Mouse (Mus musculus): ENCODE measurements at regions not wholly inside any gene's neighbourhood (a gene's known extent, or its start where the extent isn't known, plus 50 kb on each side); places are given as distances from the start of the nearest gene placed in this dataset.

DNA sequence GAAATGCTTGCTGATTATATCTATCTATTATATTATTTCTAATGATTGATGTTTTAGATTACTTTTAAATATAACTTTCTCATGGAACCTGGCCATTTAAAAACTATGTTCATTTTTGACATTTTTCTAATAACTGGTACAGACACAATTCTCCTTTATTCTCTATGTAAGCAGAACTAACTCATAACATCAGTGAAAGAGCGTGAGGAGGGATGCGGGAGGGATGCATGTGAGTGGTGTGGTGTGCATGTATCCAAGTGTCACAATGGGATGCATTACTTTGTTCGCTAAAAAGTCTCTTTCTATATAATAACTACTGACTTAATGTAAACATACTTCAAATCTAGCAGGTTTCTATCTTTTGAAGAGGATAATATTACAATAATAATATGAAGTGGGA is 428.7 kb upstream of the Ccnh start:
- Histone ChIP-seq H3K4me1 (ENCODE audit: control insufficient read depth, insufficient read depth, insufficient read length) (no peaks in the 10 kb centered on the region), H3K36me3 (ENCODE audit: control insufficient read depth, insufficient read depth, low read length) (no peaks in the 10 kb centered on the region), H3K27me3 (ENCODE audit: control insufficient read depth, insufficient read depth, low read length) (no peaks in the 10 kb centered on the region), H3K27ac (ENCODE audit: insufficient read depth, low read length) (no peak overlapping the region), H3K4me3 (ENCODE audit: extremely low read depth, insufficient read depth, insufficient read length) (no peak overlapping the region)
- 78% methylated on average over 3 of the region's 3 CpGs for WGBS
- DNase-seq (ENCODE audit: low read depth in 1 of 2, low spot score in 2 of 2) = no peak
- TF ChIP-seq CTCF (IDR thresholded peaks at IDR 0.05; ENCODE audit: extremely low read depth, insufficient read depth, insufficient read length, insufficient replicate concordance) (no peak), POLR2A (IDR thresholded peaks at IDR 0.05; ENCODE audit: low read depth, low read length) (no peak)

DNA sequence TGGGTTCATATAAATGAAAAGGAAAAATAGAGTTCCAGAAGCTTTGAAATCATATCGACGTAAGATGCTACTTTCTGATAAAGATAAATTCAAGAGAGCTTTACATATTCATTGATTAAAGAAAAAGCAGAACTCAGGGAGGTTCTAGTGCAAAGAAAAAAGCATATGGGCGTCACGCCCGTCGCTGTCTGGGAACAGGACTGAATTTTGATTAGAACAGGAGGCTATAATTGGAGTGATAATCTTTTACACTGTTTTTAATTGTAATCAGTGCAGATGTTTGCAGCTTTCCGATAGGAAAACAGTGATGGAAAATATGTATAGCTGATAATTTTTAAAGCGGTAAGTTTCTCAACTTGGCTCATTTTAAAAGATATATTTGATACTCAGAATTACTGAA is 428.2 kb upstream of the Ccnh start:
- no peak for TF ChIP-seq CTCF (IDR thresholded peaks at IDR 0.05; ENCODE audit: extremely low read depth, insufficient read depth, insufficient read length, insufficient replicate concordance)
- TF ChIP-seq POLR2A (IDR thresholded peaks at IDR 0.05; ENCODE audit: low read depth, low read length) = no peak
- DNase-seq (ENCODE audit: low read depth in 1 of 2, low spot score in 2 of 2) = no peak
- H3K27ac ChIP-seq (ENCODE audit: insufficient read depth, low read length) = no peak overlapping the region
- no peaks in the 10 kb centered on the region for H3K36me3 ChIP-seq (ENCODE audit: control insufficient read depth, insufficient read depth, low read length)
- no peak overlapping the region for H3K4me3 ChIP-seq (ENCODE audit: extremely low read depth, insufficient read depth, insufficient read length)
- no peaks in the 10 kb centered on the region for H3K4me1 ChIP-seq (ENCODE audit: control insufficient read depth, insufficient read depth, insufficient read length)
- WGBS = 69% methylated on average over 8 of the region's 8 CpGs
- H3K27me3 ChIP-seq (ENCODE audit: control insufficient read depth, insufficient read depth, low read length) = no peaks in the 10 kb centered on the region

DNA sequence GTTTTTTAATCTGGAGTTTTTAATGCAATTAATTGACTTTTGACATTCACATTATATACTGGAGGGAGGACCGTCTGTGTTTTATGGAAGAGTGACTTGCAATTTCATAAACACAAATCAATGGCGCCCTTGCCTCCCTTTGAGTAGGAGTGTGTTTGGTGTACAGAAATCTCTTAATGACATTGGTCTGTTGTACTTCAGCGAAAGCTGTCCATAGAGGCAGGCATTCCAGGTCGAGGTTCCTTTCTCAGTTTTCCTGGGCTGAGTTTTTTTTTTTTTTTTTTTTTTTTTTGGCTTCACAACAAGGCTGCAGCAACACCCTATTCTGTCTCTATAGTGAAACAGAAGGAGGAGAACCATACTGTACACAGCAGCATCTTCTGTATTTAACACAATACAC is 427.4 kb upstream of the Ccnh start:
- Histone ChIP-seq H3K36me3 (ENCODE audit: control insufficient read depth, insufficient read depth, low read length) (no peaks in the 10 kb centered on the region), H3K27me3 (ENCODE audit: control insufficient read depth, insufficient read depth, low read length) (no peaks in the 10 kb centered on the region), H3K4me1 (ENCODE audit: control insufficient read depth, insufficient read depth, insufficient read length) (no peaks in the 10 kb centered on the region), H3K27ac (ENCODE audit: insufficient read depth, low read length) (no peak overlapping the region), H3K4me3 (ENCODE audit: extremely low read depth, insufficient read depth, insufficient read length) (no peak overlapping the region)
- DNase-seq (ENCODE audit: low read depth in 1 of 2, low spot score in 2 of 2) = no peak
- TF ChIP-seq CTCF (IDR thresholded peaks at IDR 0.05; ENCODE audit: extremely low read depth, insufficient read depth, insufficient read length, insufficient replicate concordance) (no peak), POLR2A (IDR thresholded peaks at IDR 0.05; ENCODE audit: low read depth, low read length) (no peak)
- 64% methylated on average over 4 of the region's 4 CpGs for WGBS

DNA sequence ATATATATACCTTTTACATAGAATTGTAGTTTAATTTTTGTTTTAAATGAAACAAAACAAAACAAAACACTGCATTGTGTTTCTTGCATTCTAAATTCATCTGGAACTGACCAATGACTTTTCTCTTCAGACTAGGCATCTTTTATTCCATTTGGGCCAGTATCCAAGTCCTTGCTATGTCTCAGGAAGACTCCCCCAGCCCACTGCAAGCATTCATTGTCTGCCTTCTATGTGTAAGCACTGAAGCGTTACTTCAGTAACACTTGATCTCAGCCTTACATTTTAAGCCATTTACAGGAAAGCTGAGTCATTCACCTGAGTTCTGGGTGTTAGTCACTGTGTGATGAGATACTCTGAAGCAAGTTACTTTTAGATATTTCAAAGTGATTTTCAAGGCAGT is 425.3 kb upstream of the Ccnh start:
- Histone ChIP-seq H3K4me3 (ENCODE audit: extremely low read depth, insufficient read depth, insufficient read length) (no peak overlapping the region), H3K36me3 (ENCODE audit: control insufficient read depth, insufficient read depth, low read length) (no peaks in the 10 kb centered on the region), H3K27me3 (ENCODE audit: control insufficient read depth, insufficient read depth, low read length) (no peaks in the 10 kb centered on the region), H3K4me1 (ENCODE audit: control insufficient read depth, insufficient read depth, insufficient read length) (no peaks in the 10 kb centered on the region), H3K27ac (ENCODE audit: insufficient read depth, low read length) (no peak overlapping the region)
- DNase-seq (ENCODE audit: low read depth in 1 of 2, low spot score in 2 of 2) = no peak
- no peak for TF ChIP-seq POLR2A (IDR thresholded peaks at IDR 0.05; ENCODE audit: low read depth, low read length)
- no peak for TF ChIP-seq CTCF (IDR thresholded peaks at IDR 0.05; ENCODE audit: extremely low read depth, insufficient read depth, insufficient read length, insufficient replicate concordance)
- WGBS = 88% methylated on average over 1 of the region's 1 CpGs

DNA sequence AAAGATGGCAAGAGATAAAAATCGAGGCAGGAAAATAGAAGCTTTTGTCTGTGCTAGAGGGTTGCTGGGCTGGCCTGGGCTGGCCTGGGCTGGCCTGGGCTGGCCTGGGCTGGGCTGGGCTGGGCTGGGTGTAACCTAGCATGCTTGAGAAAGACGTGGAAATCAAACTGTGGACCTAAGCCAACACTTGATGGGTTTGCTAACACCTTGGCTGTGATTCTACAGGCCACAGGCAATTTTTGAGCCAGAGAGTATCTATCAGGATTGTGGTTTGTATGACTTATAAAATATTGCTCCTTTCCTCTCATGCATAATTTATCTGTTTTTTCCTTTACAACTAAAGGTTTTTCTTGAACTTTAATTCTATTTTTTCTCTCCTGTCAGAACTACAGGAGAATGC is 417.3 kb upstream of the Ccnh start:
- TF ChIP-seq CTCF (IDR thresholded peaks at IDR 0.05; ENCODE audit: extremely low read depth, insufficient read depth, insufficient read length, insufficient replicate concordance) (no peak), POLR2A (IDR thresholded peaks at IDR 0.05; ENCODE audit: low read depth, low read length) (no peak)
- Histone ChIP-seq H3K4me3 (ENCODE audit: extremely low read depth, insufficient read depth, insufficient read length) (no peak overlapping the region), H3K4me1 (ENCODE audit: control insufficient read depth, insufficient read depth, insufficient read length) (no peaks in the 10 kb centered on the region), H3K27me3 (ENCODE audit: control insufficient read depth, insufficient read depth, low read length) (no peaks in the 10 kb centered on the region), H3K27ac (ENCODE audit: insufficient read depth, low read length) (no peak overlapping the region), H3K36me3 (ENCODE audit: control insufficient read depth, insufficient read depth, low read length) (no peaks in the 10 kb centered on the region)
- WGBS = 51% methylated on average over 2 of the region's 2 CpGs
- no peak for DNase-seq (ENCODE audit: low read depth in 1 of 2, low spot score in 2 of 2)

DNA sequence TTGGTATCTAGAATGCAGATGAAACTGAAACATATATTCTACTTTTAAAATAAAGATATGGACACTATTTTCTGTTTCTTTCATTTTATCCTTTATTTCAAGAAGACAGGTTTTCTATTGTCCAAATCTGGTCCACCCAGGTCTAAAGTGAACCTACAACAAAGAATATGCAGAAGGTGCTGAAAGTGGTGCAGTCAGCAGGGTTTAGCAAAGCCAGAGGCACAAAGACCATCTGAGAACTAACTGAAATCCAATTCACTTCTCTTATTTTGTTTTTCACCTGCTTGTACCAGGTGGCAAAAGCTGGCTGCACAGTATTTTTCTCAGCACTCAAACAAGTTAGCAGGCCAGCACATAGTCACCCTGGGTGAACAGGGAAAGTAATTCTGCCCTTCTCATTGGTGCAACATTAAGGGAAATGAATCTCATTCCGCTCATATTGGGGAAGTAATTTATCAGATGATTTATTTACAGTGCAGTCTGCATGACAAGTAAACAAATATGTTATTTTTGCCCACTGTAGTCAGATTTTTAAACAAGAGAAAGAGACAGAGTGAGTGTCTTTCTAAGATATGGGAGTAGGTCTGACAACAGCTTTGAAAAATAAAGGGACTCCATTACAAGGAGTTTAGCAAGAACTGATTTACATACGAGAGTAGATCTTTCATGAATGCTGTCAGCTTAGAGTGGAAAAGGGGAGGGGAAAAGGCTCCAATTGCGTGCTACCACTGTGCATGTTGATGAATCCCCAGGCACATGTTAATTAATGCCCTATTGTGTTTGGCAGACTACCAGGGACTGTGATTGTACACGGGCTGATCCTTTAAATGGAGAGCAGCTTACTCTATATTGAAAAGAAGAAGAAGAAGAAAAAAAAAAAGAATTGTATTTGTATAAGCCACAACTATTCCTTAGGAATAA is 405.9 kb upstream of the Ccnh start:
- Histone ChIP-seq H3K27me3 (ENCODE audit: control insufficient read depth, insufficient read depth, low read length) (no peaks in the 10 kb centered on the region), H3K36me3 (ENCODE audit: control insufficient read depth, insufficient read depth, low read length) (no peaks in the 10 kb centered on the region), H3K27ac (ENCODE audit: insufficient read depth, low read length) (no peak overlapping the region), H3K4me3 (ENCODE audit: extremely low read depth, insufficient read depth, insufficient read length) (no peak overlapping the region), H3K4me1 (ENCODE audit: control insufficient read depth, insufficient read depth, insufficient read length) (no peaks in the 10 kb centered on the region)
- WGBS = 46% methylated on average over 4 of the region's 4 CpGs
- no peak for DNase-seq (ENCODE audit: low read depth in 1 of 2, low spot score in 2 of 2)
- TF ChIP-seq CTCF (IDR thresholded peaks at IDR 0.05; ENCODE audit: extremely low read depth, insufficient read depth, insufficient read length, insufficient replicate concordance) = no peak
- TF ChIP-seq POLR2A (IDR thresholded peaks at IDR 0.05; ENCODE audit: low read depth, low read length) = no peak
